Mouse (Mus musculus) heart, embryonic 12.5 days (tissue): ENCODE results near the gene Tmem210. TPM values are rescaled to one million over a fixed set of nuclear protein-coding genes. Genes with fewer than 3 reads are reported as not detected.
A peak's percentile ranks its signal among the peaks of the same experiment; 100 is the strongest.

Experiments
- ATAC-seq: fragments of 200-750 bp; cut with Nextera tagmentation; 2 replicates; pipeline ENCODE4 v1.8.0; 2017; ENCODE audit warnings: moderate TSS enrichment, moderate library complexity; ENCODE audit not compliant: insufficient number of reproducible peaks, low FRiP score
- H3K27ac ChIP-seq: fragments of 300-500 bp; sonication (generic); 2 replicates; pipeline ENCODE4 v1.5.1; 2016; ENCODE audit warnings: mild to moderate bottlenecking, moderate library complexity; ENCODE audit not compliant: poor library complexity, severe bottlenecking
- H3K27me3 ChIP-seq: fragments of 300-500 bp; sonication (generic); replicated peaks from 2 replicates; pipeline ENCODE4 v1.6.1; 2016; ENCODE audit warnings: mild to moderate bottlenecking, moderate library complexity
- H3K36me3 ChIP-seq: fragments of 300-500 bp; sonication (generic); 2 replicates; pipeline ENCODE4 v1.6.1; 2016; ENCODE audit warnings: mild to moderate bottlenecking, moderate library complexity
- H3K4me1 ChIP-seq: fragments of 300-500 bp; sonication (generic); replicated peaks from 2 replicates; pipeline ENCODE4 v1.6.1; 2016; ENCODE audit warnings: mild to moderate bottlenecking
- H3K4me2 ChIP-seq: fragments of 300-500 bp; sonication (generic); 2 replicates; pipeline ENCODE4 v1.6.1; 2016; ENCODE audit warnings: mild to moderate bottlenecking, moderate library complexity
- H3K4me3 ChIP-seq: fragments of 300-500 bp; sonication (generic); 2 replicates; pipeline ENCODE4 v1.5.1; 2016; ENCODE audit warnings: mild to moderate bottlenecking
- H3K9ac ChIP-seq: fragments of 300-500 bp; sonication (generic); 2 replicates; pipeline ENCODE4 v1.6.1; 2016; ENCODE audit warnings: mild to moderate bottlenecking, moderate library complexity
- H3K9me3 ChIP-seq: fragments of 300-500 bp; sonication (generic); replicated peaks from 2 replicates; pipeline ENCODE4 v1.6.1; 2016; ENCODE audit warnings: mild to moderate bottlenecking, moderate library complexity
- WGBS: fragments of 180-500 bp; shearing (Covaris S2); methylation state at CpG from one replicate; pipeline ENCODE4 v1.1.7; 2016; 5-methylcytosine and 5-hydroxymethylcytosine counted together
- polyA plus RNA-seq: library from polyadenylated mRNA; unstranded; fragments of >200 nt; fragmentation: Nextera tagmentation; extraction: Ambion mirVana; gene quantifications from 2 replicates; pipeline ENCODE4 v1.2.1, GENCODE M21; 2016

Gene Tmem210
- polyA plus RNA-seq, 1 experiment from 2014 or later = not detected

GRCm38 (mm10) chr2:25318971-25319773 is 31.2 kb downstream of the Tmem210 start, which contains the start of gene Grin1:
TSS of gene Grin1 (minus strand) at chr2:25319187.
- Histone ChIP-seq H3K36me3 (no peaks in the 10 kb centered on the region), H3K4me3 (peak within 1 kb of the TSS; percentile 29), H3K27me3 (peaks cover 89% of the 10 kb centered on the region), H3K27ac (no peak within 1 kb of the TSS), H3K4me1 (peaks cover 8% of the 10 kb centered on the region), H3K9ac (no peak within 1 kb of the TSS), H3K9me3 (no peaks in the 10 kb centered on the region), H3K4me2 (peak within 1 kb of the TSS; percentile 63)
- 9% methylated on average over 57 of the region's 58 CpGs for WGBS
- peak; percentile 25; the same call in 1 of the 2 replicates for ATAC-seq

- ATAC-seq = no peak
- H3K9ac ChIP-seq = no peak overlapping the region
- no peaks in the 10 kb centered on the region for H3K9me3 ChIP-seq
- 27% methylated on average over 2 of the region's 2 CpGs for WGBS
- no peaks in the 10 kb centered on the region for H3K36me3 ChIP-seq
- no peak overlapping the region for H3K27ac ChIP-seq
- no peak overlapping the region for H3K4me3 ChIP-seq
- peaks cover 8% of the 10 kb centered on the region for H3K4me1 ChIP-seq
- peaks cover 83% of the 10 kb centered on the region for H3K27me3 ChIP-seq
- H3K4me2 ChIP-seq = no peak overlapping the region
These were observed 32.1 kb downstream of the Tmem210 start for GRCm38 (mm10) chr2:25320084-25320483.

- no peak for ATAC-seq
- no peak overlapping the region for H3K9ac ChIP-seq
- H3K4me2 ChIP-seq = no peak overlapping the region
- no peaks in the 10 kb centered on the region for H3K4me1 ChIP-seq
- H3K4me3 ChIP-seq = no peak overlapping the region
- no peak overlapping the region for H3K27ac ChIP-seq
- WGBS = 73% methylated on average over 2 of the region's 2 CpGs
- H3K27me3 ChIP-seq = peaks cover 24% of the 10 kb centered on the region
- H3K9me3 ChIP-seq = no peaks in the 10 kb centered on the region
- no peaks in the 10 kb centered on the region for H3K36me3 ChIP-seq
These were observed 38.1 kb downstream of the Tmem210 start for GRCm38 (mm10) chr2:25326036-25326435.

GRCm38 (mm10) chr2:25328440-25328839 is 40.5 kb downstream of the Tmem210 start:
- H3K4me3 ChIP-seq = no peak overlapping the region
- H3K27ac ChIP-seq = no peak overlapping the region
- peaks cover 6% of the 10 kb centered on the region; the same call in 1 of the 2 replicates for H3K27me3 ChIP-seq
- peaks cover 11% of the 10 kb centered on the region for H3K4me1 ChIP-seq
- ATAC-seq = no peak
- no peaks in the 10 kb centered on the region for H3K9me3 ChIP-seq
- H3K36me3 ChIP-seq = no peaks in the 10 kb centered on the region; the same call in 1 of the 2 replicates
- no peak overlapping the region for H3K9ac ChIP-seq
- no peak overlapping the region for H3K4me2 ChIP-seq
- 36% methylated on average over 7 of the region's 7 CpGs for WGBS

GRCm38 (mm10) chr2:25331470-25331869 is 43.5 kb downstream of the Tmem210 start:
- Histone ChIP-seq H3K4me2 (peak overlapping the region; percentile 89), H3K4me1 (peaks cover 17% of the 10 kb centered on the region), H3K9ac (peak overlapping the region; percentile 98), H3K27me3 (no peaks in the 10 kb centered on the region), H3K9me3 (no peaks in the 10 kb centered on the region), H3K36me3 (peaks cover 29% of the 10 kb centered on the region), H3K27ac (no peak overlapping the region), H3K4me3 (peak overlapping the region; percentile 95)
- WGBS = 52% methylated on average over 9 of the region's 9 CpGs
- ATAC-seq = no peak

GRCm38 (mm10) chr2:25332286-25333160 is 44.6 kb downstream of the Tmem210 start, which contains the start of gene Man1b1:
TSS of gene Man1b1 (plus strand) at chr2:25332338.
- Histone ChIP-seq H3K36me3 (peaks cover 40% of the 10 kb centered on the region), H3K27me3 (no peaks in the 10 kb centered on the region), H3K4me1 (peaks cover 17% of the 10 kb centered on the region), H3K4me3 (peak within 1 kb of the TSS; percentile 95), H3K27ac (peak within 1 kb of the TSS; percentile 84), H3K9ac (peak within 1 kb of the TSS; percentile 98), H3K4me2 (peak within 1 kb of the TSS; percentile 89), H3K9me3 (no peaks in the 10 kb centered on the region)
- under 1% methylated on average over 77 of the region's 78 CpGs for WGBS
- ATAC-seq = peak; percentile 99

- no peaks in the 10 kb centered on the region for H3K9me3 ChIP-seq
- 68% methylated on average over 2 of the region's 2 CpGs for WGBS
- no peaks in the 10 kb centered on the region for H3K27me3 ChIP-seq
- peak overlapping the region; percentile 95 for H3K4me3 ChIP-seq
- no peak overlapping the region for H3K27ac ChIP-seq
- peaks cover 50% of the 10 kb centered on the region for H3K36me3 ChIP-seq
- peak overlapping the region; percentile 92 for H3K9ac ChIP-seq
- H3K4me1 ChIP-seq = peaks cover 17% of the 10 kb centered on the region
- H3K4me2 ChIP-seq = peak overlapping the region; percentile 89
- ATAC-seq = no peak
These were observed 45.6 kb downstream of the Tmem210 start for GRCm38 (mm10) chr2:25333569-25333968.

GRCm38 (mm10) chr2:25338303-25338702 is 50.4 kb downstream of the Tmem210 start:
- Histone ChIP-seq H3K27me3 (no peaks in the 10 kb centered on the region), H3K36me3 (peaks cover 90% of the 10 kb centered on the region), H3K9me3 (no peaks in the 10 kb centered on the region), H3K4me1 (peaks cover 7% of the 10 kb centered on the region), H3K4me3 (no peak overlapping the region), H3K4me2 (no peak overlapping the region), H3K9ac (no peak overlapping the region), H3K27ac (no peak overlapping the region)
- no peak for ATAC-seq
- WGBS = 89% methylated on average over 6 of the region's 6 CpGs

Other genes with a start within 250 kb of the Tmem210 start
- gene Nsmf, start 233.8 kb upstream of the Tmem210 start, polyA plus RNA-seq = 58.7 and 62.8 TPM in 2 replicates
- not detected in 2 replicates for gene Entpd8, start 207.8 kb upstream of the Tmem210 start, polyA plus RNA-seq
- 0.10 TPM in 1 of 2 replicates, not detected in the other for gene Noxa1, start 193.0 kb upstream of the Tmem210 start, polyA plus RNA-seq
- 10.8 and 12.8 TPM in 2 replicates for gene Nrarp, start 107.4 kb upstream of the Tmem210 start, polyA plus RNA-seq
- 6.6 and 7.0 TPM in 2 replicates for gene Tor4a, start 91.3 kb upstream of the Tmem210 start, polyA plus RNA-seq
- 73.3 and 74.4 TPM in 2 replicates for gene Nelfb, start 76.7 kb upstream of the Tmem210 start, polyA plus RNA-seq
- gene Stpg3, start 73.5 kb upstream of the Tmem210 start, polyA plus RNA-seq = not detected in 2 replicates
- not detected in 2 replicates for gene Fam166a, start 69.4 kb upstream of the Tmem210 start, polyA plus RNA-seq
- 388 and 392 TPM in 2 replicates for gene Tubb4b, start 63.4 kb upstream of the Tmem210 start, polyA plus RNA-seq
- gene Slc34a3, start 53.8 kb upstream of the Tmem210 start, polyA plus RNA-seq = not detected in 2 replicates
- not detected in 2 replicates for gene Rnf224, start 51.4 kb upstream of the Tmem210 start, polyA plus RNA-seq
- 6.5 and 7.6 TPM in 2 replicates for gene Rnf208, start 45.9 kb upstream of the Tmem210 start, polyA plus RNA-seq
- not detected in 2 replicates for gene Cysrt1, start 45.7 kb upstream of the Tmem210 start, polyA plus RNA-seq
- 2.6 and 3.2 TPM in 2 replicates for gene AL732309.1, start 41.3 kb upstream of the Tmem210 start, polyA plus RNA-seq
- 18.3 and 19.1 TPM in 2 replicates for gene Tmem203, start 32.7 kb upstream of the Tmem210 start, polyA plus RNA-seq
- 4.9 and 5.1 TPM in 2 replicates for gene Tprn, start 25.5 kb upstream of the Tmem210 start, polyA plus RNA-seq
- 131 and 133 TPM in 2 replicates for gene Ssna1, start 15.7 kb upstream of the Tmem210 start, polyA plus RNA-seq
- 83.4 and 87.7 TPM in 2 replicates for gene Anapc2, start 15.7 kb upstream of the Tmem210 start, polyA plus RNA-seq
- gene Lrrc26, start 1.8 kb downstream of the Tmem210 start, polyA plus RNA-seq = not detected in 2 replicates
- gene Grin1, start 31.0 kb downstream of the Tmem210 start, polyA plus RNA-seq = 0.44 TPM in 1 of 2 replicates, not detected in the other
- 34.0 and 40.9 TPM in 2 replicates for gene Man1b1, start 44.2 kb downstream of the Tmem210 start, polyA plus RNA-seq
- 11.3 TPM in 2 replicates for gene Dpp7, start 68.2 kb downstream of the Tmem210 start, polyA plus RNA-seq
- 10.7 and 11.2 TPM in 2 replicates for gene Uap1l1, start 77.5 kb downstream of the Tmem210 start, polyA plus RNA-seq
- gene Sapcd2, start 84.2 kb downstream of the Tmem210 start, polyA plus RNA-seq = 18.5 and 20.0 TPM in 2 replicates
- 0.18 and 0.44 TPM in 2 replicates for gene Entpd2, start 107.7 kb downstream of the Tmem210 start, polyA plus RNA-seq
- 22.3 and 22.4 TPM in 2 replicates for gene Npdc1, start 111.2 kb downstream of the Tmem210 start, polyA plus RNA-seq
- gene Fut7, start 135.1 kb downstream of the Tmem210 start, polyA plus RNA-seq = not detected in 2 replicates
- 4.8 and 5.0 TPM in 2 replicates for gene Abca2, start 140.6 kb downstream of the Tmem210 start, polyA plus RNA-seq
- 1.1 and 1.4 TPM in 2 replicates for gene Clic3, start 168.7 kb downstream of the Tmem210 start, polyA plus RNA-seq
- gene Paxx, start 172.9 kb downstream of the Tmem210 start, polyA plus RNA-seq = 22.1 and 22.7 TPM in 2 replicates
- gene Ptgds, start 181.9 kb downstream of the Tmem210 start, polyA plus RNA-seq = 2.4 and 2.6 TPM in 2 replicates
- gene Lcn12, start 205.8 kb downstream of the Tmem210 start, polyA plus RNA-seq = not detected in 2 replicates
- 82.7 and 83.3 TPM in 2 replicates for gene Fbxw5, start 212.6 kb downstream of the Tmem210 start, polyA plus RNA-seq
- gene C8g, start 213.6 kb downstream of the Tmem210 start, polyA plus RNA-seq = 2.4 and 3.3 TPM in 2 replicates